Mouse (Mus musculus) testis, postnatal 14 days (tissue): ENCODE results near the gene Ets2.

Source experiments
- DNase-seq: peaks from one replicate; pipeline ENCODE4 v3.0.0; 2021; ENCODE audit warnings: low spot score

Ets2 gene

GRCm38 (mm10) chr16:95769996-95770334 is 68.1 kb downstream of the Ets2 start:
- DNase-seq: no peak

DNA sequence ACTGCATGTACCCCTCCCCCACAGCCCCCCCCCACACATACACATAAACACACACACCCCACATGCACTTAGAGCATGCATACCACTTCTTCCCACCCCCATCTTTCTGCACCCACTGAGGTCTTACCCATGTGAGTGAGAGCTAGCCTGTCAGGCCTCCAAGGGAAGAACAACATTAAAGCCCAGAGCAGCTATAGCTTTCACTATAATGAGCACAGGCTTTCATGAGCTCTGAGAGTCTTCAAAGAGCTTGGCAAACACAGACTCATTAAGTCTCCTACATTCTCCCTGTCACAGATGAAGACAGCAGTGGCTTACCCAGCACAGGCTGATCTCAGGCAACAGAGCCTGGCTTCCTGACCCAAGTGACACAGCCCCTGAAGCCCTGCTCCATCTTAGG is 68.5 kb downstream of the Ets2 start:
- DNase-seq: no peak
